Mouse (Mus musculus) lung, postnatal 0 days (tissue): ENCODE data around the gene Fap. TPM values are rescaled to one million over a fixed set of nuclear protein-coding genes. Genes with fewer than 3 reads are reported as not detected.

Source experiments
- ATAC-seq: fragments of 200-750 bp; cut with Nextera tagmentation; 2 replicates; pipeline ENCODE4 v1.8.0; 2017; ENCODE audit warnings: moderate library complexity
- DNase-seq: peaks from one replicate; pipeline ENCODE4 v3.0.0-alpha.2; 2016; ENCODE audit warnings: low spot score
- H3K27ac ChIP-seq: fragments of 300-500 bp; sonication (generic); 2 replicates; pipeline ENCODE4 v1.5.1; 2014; ENCODE audit warnings: antibody characterized with exemption, mild to moderate bottlenecking, low read length, mixed read lengths
- H3K27me3 ChIP-seq: fragments of 300-500 bp; sonication (generic); replicated peaks from 2 replicates; pipeline ENCODE4 v1.6.1; 2014; ENCODE audit warnings: low read length, mixed read lengths; ENCODE audit not compliant: insufficient read depth
- H3K36me3 ChIP-seq: fragments of 300-500 bp; sonication (generic); 2 replicates; pipeline ENCODE4 v1.6.1; 2014; ENCODE audit warnings: low read length, mixed read lengths; ENCODE audit not compliant: insufficient read depth
- H3K4me1 ChIP-seq: fragments of 300-500 bp; sonication (generic); 2 replicates; pipeline ENCODE4 v1.6.1; 2014; ENCODE audit warnings: antibody characterized with exemption, low read depth, low read length, mixed read lengths; ENCODE audit not compliant: insufficient read depth
- H3K4me2 ChIP-seq: fragments of 300-500 bp; sonication (generic); replicated peaks from 2 replicates; pipeline ENCODE4 v1.6.1; 2014; ENCODE audit warnings: low read depth, mild to moderate bottlenecking, low read length, moderate library complexity, mixed read lengths
- H3K4me3 ChIP-seq: fragments of 300-500 bp; sonication (generic); 2 replicates; pipeline ENCODE4 v1.5.1; 2014; ENCODE audit warnings: low read depth, low read length
- H3K9ac ChIP-seq: fragments of 300-500 bp; sonication (generic); replicated peaks from 2 replicates; pipeline ENCODE4 v1.6.1; 2014; ENCODE audit warnings: low read depth, mild to moderate bottlenecking
- H3K9me3 ChIP-seq: fragments of 300-500 bp; sonication (generic); 2 replicates; pipeline ENCODE4 v1.6.1; 2016; ENCODE audit warnings: low read length, mixed read lengths
- CTCF ChIP-seq: IDR thresholded peaks from 2 replicates; pipeline ENCODE4 v1.5.1; 2016; ENCODE audit warnings: antibody characterized with exemption, mild to moderate bottlenecking
- EP300 ChIP-seq: IDR thresholded peaks from 2 replicates; pipeline ENCODE4 v1.6.1; 2016; ENCODE audit warnings: antibody characterized with exemption, mild to moderate bottlenecking, control low read depth
- WGBS: fragments of 180-500 bp; shearing (Covaris S2); extraction: QIAGEN DNeasy Blood & Tissue Kit; methylation state at CpG from one replicate; pipeline ENCODE4 v1.1.7; 2014; 5-methylcytosine and 5-hydroxymethylcytosine counted together
- polyA plus RNA-seq: library from polyadenylated mRNA; unstranded; fragments of >200 nt; fragmentation: Nextera tagmentation; extraction: Ambion mirVana; gene quantifications from 2 replicates; pipeline ENCODE4 v1.2.1, GENCODE M21; 2015

Fap gene
- polyA plus RNA-seq, 1 experiment from 2014 or later: 0.90 TPM

DNA sequence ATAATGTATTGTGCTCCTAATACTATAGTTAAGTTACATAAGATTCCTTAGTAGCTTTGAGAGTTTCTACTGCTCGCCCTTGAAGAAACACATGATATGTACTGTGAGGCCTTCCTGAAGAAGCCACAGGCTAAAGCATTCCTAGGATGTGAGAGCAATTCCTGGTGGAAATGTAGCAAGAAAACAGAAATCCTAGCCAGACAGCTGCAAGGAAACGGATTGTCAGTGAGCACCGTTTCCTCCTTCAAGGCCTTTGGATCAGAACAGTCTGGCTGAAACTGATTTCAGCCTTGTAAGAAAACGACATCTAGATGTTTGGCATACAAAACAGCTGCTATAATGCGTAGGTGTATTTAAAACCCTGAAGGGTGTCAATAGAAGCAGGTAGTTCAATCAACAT lies 22.7 kb upstream of the Fap start:
- DNase-seq (no peak), ATAC-seq (no peak)
- Histone ChIP-seq H3K4me3 (no peak overlapping the region), H3K9me3 (no peaks in the 10 kb centered on the region), H3K4me1 (no peaks in the 10 kb centered on the region), H3K27me3 (no peaks in the 10 kb centered on the region), H3K36me3 (0 out of 2 replicates have a peak, but pooled peaks cover 3% of the 10 kb centered on the region), H3K4me2 (no peak overlapping the region), H3K27ac (no peak overlapping the region), H3K9ac (no peak overlapping the region)
- 82% methylated on average over 5 of the region's 5 CpGs for WGBS
- TF ChIP-seq CTCF (no peak), EP300 (no peak)

DNA sequence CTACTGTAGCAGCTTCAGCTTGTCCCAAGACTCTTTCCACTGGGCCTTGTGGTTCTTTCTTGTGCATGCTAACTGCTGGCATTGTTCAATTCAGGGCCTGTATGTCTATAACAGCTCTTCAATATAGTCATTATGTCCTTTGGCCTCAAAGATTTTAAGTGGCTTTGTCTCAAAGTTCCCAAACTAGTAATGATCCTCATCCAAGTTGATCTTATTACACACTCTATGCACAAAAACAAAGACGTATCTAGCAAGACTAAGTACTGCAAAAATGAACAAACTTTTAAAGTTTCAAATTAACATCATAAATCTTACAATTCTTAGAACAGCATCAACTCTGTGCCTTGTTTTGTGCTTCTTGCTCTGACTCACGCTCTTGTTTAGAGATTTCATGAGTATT lies 20.6 kb upstream of the Fap start:
- Histone ChIP-seq H3K9me3 (no peaks in the 10 kb centered on the region), H3K27me3 (no peaks in the 10 kb centered on the region), H3K4me3 (no peak overlapping the region), H3K9ac (no peak overlapping the region), H3K27ac (no peak overlapping the region), H3K4me2 (no peak overlapping the region), H3K4me1 (no peaks in the 10 kb centered on the region), H3K36me3 (0 out of 2 replicates have a peak, but pooled peaks cover 3% of the 10 kb centered on the region)
- DNase-seq: no peak
- TF ChIP-seq EP300 (no peak), CTCF (no peak)
- WGBS: 70% methylated on average over 2 of the region's 2 CpGs
- no peak for ATAC-seq

DNA sequence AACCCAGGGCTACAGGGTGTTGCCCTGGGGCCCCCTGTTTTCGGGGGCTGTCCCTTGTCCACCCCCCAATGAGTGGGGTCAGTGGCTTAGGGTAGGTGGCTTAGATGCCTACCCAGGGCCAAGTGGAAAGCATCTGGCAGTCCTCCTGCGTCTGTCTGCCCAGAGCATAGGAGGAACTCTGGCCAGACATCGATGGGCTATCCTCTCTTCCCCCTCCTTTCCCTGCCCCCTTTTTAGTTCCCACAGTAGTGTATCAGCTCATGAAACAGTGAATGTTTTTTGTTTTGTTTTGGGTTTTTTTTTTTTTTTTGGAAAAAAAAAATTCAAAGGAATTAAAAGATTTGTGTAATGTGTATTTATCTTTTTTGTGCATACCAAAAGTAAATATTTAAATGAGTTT lies 17.7 kb upstream of the Fap start:
- no peak overlapping the region for H3K9ac ChIP-seq
- no peaks in the 10 kb centered on the region for H3K27me3 ChIP-seq
- no peak overlapping the region for H3K27ac ChIP-seq
- no peak overlapping the region for H3K4me3 ChIP-seq
- TF ChIP-seq CTCF (no peak), EP300 (no peak)
- DNase-seq (no peak), ATAC-seq (no peak)
- WGBS: 63% methylated on average over 3 of the region's 3 CpGs
- H3K9me3 ChIP-seq: no peaks in the 10 kb centered on the region
- H3K36me3 ChIP-seq: no peaks in the 10 kb centered on the region
- no peak overlapping the region for H3K4me2 ChIP-seq
- H3K4me1 ChIP-seq: no peaks in the 10 kb centered on the region

DNA sequence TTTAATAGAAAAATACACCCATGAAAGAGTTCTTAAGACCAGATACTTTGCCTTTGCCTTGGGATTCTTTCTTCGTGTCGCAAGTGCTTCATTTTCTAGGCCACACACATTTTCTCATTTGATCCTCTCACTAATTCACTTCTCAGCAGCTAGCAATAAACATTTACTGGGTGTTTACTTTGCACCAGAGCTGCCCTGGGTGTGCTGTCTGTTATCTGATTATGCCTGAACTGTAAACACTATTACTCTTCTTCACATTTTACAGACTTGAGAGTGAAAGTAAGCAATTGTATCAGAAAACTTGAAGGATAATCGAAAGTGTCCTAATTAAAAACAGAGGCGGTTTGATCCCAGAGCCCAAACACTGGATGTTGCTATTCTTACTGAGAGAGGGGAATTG lies 15.5 kb upstream of the Fap start:
- Histone ChIP-seq H3K27ac (no peak overlapping the region), H3K4me2 (no peak overlapping the region), H3K9ac (no peak overlapping the region), H3K27me3 (no peaks in the 10 kb centered on the region), H3K4me1 (no peaks in the 10 kb centered on the region), H3K4me3 (no peak overlapping the region), H3K36me3 (no peaks in the 10 kb centered on the region), H3K9me3 (no peaks in the 10 kb centered on the region)
- DNase-seq: no peak
- no peak for ATAC-seq
- TF ChIP-seq CTCF: no peak
- no peak for TF ChIP-seq EP300
- 39% methylated on average over 4 of the region's 4 CpGs for WGBS

DNA sequence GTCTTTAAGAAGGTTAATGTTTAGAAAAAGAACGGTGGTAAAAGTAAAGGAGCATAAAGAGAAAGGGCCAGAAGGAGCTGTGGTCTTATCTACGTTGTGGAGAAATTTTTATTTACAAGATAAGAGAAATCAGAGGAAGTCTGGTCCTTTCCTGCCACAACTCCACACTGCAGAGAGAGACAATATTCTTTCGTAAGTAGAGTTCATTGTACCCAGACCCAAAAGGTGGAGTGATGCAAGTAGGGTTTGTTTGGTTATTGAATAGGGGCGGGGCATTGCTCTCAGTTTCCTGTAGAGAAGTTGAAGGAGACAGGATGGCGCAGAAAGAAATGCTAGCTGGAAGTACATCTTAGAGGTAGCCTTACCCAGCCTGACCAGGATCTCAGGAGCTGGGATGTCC lies 11.9 kb upstream of the Fap start:
- WGBS: 47% methylated on average over 5 of the region's 5 CpGs
- ATAC-seq: no peak
- Histone ChIP-seq H3K27ac (no peak overlapping the region), H3K36me3 (no peaks in the 10 kb centered on the region), H3K4me3 (no peak overlapping the region), H3K9me3 (no peaks in the 10 kb centered on the region), H3K4me2 (no peak overlapping the region), H3K4me1 (no peaks in the 10 kb centered on the region), H3K9ac (no peak overlapping the region), H3K27me3 (no peaks in the 10 kb centered on the region)
- DNase-seq: no peak
- TF ChIP-seq EP300 (no peak), CTCF (no peak)

DNA sequence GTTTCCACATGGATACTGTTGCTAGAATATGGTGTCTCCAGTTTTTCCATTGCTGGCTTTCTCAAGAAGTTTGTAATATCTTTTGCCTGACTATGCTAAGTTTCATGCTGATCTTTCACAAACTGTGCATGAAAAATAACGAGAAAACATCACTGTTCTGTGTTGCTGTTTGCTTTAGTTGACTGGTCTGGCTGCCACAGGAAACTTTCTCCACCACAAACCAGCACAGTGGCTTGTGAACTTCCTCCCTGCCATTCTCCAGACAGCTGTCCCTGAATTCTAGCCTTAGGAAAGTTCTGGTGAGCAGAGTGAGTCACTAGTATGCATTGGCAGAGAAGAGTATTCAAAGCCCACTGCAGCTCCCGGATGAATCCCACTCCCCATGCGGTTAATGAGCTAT lies 1.1 kb upstream of the Fap start:
- no peaks in the 10 kb centered on the region for H3K27me3 ChIP-seq
- H3K27ac ChIP-seq: no peak overlapping the region
- no peaks in the 10 kb centered on the region for H3K9me3 ChIP-seq
- no peak for DNase-seq
- H3K4me1 ChIP-seq: no peaks in the 10 kb centered on the region
- TF ChIP-seq EP300: no peak
- TF ChIP-seq CTCF: no peak
- no peak overlapping the region for H3K4me3 ChIP-seq
- no peak overlapping the region for H3K9ac ChIP-seq
- no peak overlapping the region for H3K4me2 ChIP-seq
- ATAC-seq: no peak
- no peaks in the 10 kb centered on the region for H3K36me3 ChIP-seq
- WGBS: 70% methylated on average over 3 of the region's 3 CpGs

DNA sequence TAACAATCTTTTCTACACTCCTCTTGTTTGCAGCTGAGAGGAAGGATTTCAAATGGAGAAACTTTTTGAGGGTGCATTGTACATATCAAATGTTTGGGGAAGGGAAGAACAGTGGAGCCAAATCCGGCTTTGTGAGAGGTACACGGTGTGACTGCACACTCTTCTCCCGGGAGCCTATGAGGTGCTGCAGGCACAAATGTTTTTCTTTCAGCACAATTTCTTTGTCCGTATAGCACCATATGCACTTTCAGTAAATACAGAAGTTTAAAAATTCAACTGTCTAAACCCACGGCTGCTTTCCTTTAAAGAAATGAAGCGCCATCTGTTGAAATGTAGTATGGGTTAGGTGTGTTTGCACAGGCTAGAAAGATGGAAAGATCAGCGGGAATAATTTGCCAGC lies 375 bp upstream of the Fap start:
- Histone ChIP-seq H3K4me1 (no peaks in the 10 kb centered on the region), H3K27me3 (no peaks in the 10 kb centered on the region), H3K27ac (no peak overlapping the region), H3K4me3 (no peak overlapping the region), H3K36me3 (no peaks in the 10 kb centered on the region), H3K9me3 (no peaks in the 10 kb centered on the region), H3K9ac (no peak overlapping the region), H3K4me2 (no peak overlapping the region)
- no peak for ATAC-seq
- TF ChIP-seq CTCF (no peak), EP300 (no peak)
- 70% methylated on average over 7 of the region's 7 CpGs for WGBS
- DNase-seq: no peak
